Mouse (Mus musculus): ENCODE measurements at regions not wholly inside any gene's neighbourhood (a gene's known extent, or its start where the extent isn't known, plus 50 kb on each side); places are given as distances from the start of the nearest gene placed in this dataset.
A peak's percentile ranks its signal among the peaks of the same experiment; 100 is the strongest.

- DNase-seq, result no peak
Observed at GRCm38 (mm10) chr16:29147766-29148165, 61.7 kb upstream of the Hrasls start.

DNA sequence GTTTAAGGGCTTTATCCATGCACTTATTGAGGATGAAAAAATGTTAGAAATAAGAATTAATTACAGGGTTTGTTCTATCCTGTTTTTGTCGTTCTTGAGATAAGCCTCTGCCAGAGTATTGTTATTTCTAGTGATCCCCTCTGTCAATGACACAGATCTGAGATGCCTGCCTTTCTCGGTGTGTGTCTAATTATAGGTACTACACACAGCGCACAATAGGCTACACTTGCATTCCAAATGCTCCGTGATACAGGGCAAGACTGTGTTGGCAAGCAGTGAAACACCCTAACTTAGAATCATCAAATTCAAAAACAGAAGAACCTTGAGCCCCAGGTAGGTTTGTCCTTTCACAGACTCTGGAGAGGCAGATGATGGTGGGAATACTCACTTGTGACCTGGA, 90.3 kb upstream of the Hrasls start:
- DNase-seq, result no peak

- DNase-seq, result no peak
Observed at GRCm38 (mm10) chr16:29096791-29097190, 112.7 kb upstream of the Hrasls start.

DNA sequence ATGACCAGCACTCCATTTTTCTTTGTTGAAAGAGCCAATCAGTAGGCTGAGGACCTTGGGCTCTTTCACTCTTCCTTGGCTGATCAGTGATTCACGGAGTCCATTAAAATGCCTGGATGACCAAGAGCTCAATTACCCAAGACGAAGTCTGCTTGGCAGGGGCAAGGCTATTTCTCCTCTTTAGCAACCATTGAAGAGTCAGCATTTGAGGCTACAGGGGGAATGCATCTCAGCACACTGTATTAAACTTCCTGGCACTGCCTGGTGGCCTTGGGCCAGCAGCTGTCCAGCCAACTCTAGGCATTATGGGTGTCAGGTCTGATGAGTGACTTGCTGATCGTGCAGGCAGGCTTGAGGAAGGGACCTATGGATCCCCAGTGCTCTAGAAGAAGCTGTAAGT, 136.5 kb upstream of the Mb21d2 start:
- DNase-seq, result peak in 1 of 2 experiments; percentile 50

DNA sequence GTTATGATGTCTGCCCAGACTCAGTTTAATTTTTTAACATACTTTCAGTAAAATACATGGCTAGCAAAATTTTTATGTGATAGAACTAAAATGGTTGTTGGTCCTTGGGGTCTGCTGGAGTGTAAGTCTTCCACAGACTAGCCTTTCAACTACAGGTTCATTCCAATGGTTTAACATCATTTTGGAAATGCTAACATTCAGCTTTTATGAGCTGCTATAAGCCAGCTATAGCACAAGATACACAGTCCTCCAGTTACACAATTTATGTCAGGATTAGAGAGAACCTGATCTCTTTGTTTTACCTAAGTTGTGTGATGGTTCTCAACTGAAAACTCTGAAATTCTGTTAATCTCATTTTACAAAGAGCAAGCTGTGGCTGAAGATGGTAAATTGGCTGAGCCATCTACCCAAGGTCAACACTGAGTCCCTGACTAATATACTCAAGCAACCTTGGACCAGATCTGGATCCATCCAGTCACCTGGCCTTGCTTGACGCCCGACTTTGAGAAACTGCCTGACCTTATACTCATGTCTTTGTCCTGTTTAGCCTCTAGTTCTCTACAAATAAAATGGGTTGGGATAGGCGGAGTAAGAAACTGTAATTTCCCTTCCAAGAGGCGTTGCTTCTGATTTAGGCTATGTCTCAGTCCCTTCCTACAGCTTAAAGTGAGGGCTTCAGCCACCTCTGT, 135.8 kb upstream of the Mb21d2 start:
- no peak for DNase-seq

DNA sequence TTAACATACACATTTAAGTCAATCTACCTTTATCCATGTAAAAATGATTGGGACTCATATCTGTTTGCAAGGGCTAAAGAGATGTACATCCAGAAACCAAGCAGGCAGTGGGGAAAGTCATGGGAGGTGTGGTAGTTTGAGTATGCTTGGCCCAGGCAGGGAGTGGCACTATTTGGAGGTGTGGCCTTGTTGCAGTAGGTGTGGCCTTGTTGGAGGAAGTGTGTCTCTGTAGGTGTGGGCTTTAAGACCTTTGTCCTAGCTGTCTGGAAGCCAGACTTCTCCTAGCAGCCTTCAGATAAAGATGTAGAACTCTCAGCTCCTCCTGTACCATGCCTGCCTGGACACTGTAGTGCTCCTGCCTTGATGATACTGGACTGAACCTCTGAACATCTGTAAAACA, 133.9 kb upstream of the Mb21d2 start:
- DNase-seq, result no peak

GRCm38 (mm10) chr16:29057076-29057475, 127.6 kb upstream of the Mb21d2 start:
- DNase-seq, result no peak

DNA sequence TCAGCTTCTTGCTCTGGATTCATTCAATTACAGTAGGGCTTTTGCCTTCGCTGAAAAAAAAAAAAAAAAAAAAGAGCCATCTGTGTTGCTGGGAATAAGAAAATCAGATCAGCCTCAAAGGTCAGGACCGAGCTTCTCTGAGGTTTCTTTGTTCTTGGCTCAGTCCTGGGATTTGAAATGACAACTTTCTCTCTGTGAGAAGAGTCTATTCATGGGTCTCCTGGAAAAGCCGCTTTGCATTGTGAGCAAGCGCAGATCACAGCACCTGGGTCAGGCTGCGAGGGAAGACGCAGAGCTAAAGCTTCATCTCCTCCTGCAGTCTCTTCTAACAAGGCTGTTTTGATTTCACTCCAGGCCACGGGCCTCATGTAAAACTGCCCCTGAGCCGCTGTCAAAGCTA, 125.0 kb upstream of the Mb21d2 start:
- DNase-seq, result no peak

DNA sequence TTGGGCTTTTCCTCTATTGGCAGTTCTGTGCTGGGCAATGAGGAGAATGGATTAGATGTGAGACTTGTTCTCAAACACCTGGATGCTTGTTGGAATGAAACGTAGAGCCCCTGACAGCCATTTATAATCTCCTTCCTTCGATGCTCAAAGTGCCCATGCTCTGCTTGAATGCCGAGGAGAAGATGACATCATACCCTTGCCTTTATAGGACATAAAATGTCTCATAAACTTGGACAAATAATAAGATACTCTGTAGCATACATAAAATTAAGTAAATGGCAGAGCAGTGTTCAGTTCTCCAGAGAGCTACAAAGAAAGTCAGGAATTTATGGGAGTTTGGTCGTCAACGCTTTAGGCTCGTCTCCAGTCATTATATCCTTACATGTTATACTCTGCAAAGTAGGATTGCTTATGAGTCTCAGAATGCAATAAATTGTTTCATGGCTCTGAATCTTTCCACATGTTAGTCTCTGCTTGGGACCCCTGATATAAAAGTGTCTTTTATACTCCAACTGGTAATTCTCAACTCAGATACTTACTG, 117.0 kb upstream of the Mb21d2 start:
- no peak for DNase-seq

GRCm38 (mm10) chr16:29035523-29035922, 106.0 kb upstream of the Mb21d2 start:
- DNase-seq, result no peak

GRCm38 (mm10) chr16:29034053-29034794, 104.8 kb upstream of the Mb21d2 start:
- no peak for DNase-seq

GRCm38 (mm10) chr16:29033357-29033756, 103.9 kb upstream of the Mb21d2 start:
- no peak for DNase-seq

GRCm38 (mm10) chr16:29027856-29028255, 98.4 kb upstream of the Mb21d2 start:
- DNase-seq, result no peak

DNA sequence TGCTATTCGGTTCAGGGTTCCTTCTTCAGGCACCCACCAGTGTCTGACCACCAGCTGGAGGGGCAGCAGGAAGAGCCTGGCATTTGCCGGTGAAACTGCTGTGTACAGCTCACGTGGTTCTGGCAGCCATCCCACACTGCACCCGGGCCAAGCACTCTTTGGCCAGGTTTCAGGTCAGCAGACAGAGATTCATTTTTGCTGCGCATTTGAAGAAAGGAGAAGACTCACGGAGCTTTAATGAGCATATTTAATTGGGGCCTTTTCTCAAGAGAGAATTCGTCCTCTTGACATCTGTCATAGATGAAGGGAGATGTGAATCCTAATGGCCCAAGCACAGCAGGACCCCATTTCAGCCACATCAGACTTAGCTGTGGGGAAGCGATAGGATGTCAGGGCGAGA, 71.8 kb upstream of the Mb21d2 start:
- no peak for DNase-seq

DNA sequence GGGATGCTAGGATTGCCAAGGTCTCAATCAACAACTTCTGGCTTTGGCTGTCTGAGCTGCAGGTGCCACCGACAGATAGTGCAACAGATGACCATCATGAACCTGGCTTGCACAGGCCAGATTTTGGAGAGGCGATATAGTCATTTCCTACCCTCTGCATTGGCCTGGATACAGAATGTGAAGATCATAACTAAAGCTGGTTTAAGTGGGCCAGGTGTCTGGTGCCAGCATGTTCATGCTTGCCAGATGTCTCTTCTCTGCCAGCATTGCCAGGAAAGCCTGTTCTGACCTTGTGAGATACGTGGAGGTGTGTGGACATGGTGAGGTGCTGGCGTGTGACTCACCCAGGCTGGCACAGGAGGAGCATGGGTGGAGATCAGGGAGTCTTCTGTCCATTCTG, 70.2 kb upstream of the Mb21d2 start:
- no peak for DNase-seq

GRCm38 (mm10) chr16:28996629-28997028, 67.2 kb upstream of the Mb21d2 start:
- DNase-seq, result no peak

- no peak for DNase-seq
Observed at GRCm38 (mm10) chr16:28990666-28991065, 61.2 kb upstream of the Mb21d2 start.

DNA sequence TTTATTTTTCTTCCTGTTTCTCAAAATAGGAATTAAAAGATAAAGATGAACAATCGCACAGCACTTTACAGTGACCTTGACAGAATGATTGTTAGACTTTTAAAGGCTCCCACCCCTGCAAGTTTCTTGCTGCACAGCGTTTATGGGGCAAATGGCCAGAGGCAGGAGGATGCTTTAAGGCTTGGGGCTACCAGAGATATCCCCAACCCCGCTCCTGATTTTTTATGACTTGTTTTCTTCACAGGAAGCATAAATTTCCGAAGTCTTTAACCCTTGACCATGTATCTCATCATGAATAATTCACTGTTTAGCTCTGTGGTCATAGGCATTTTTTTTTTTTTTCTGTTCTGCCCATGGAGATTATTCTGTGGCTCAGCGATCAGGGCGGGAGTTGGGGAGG, 55.5 kb upstream of the Mb21d2 start:
- no peak for DNase-seq

GRCm38 (mm10) chr16:28982901-28983300, 53.4 kb upstream of the Mb21d2 start:
- no peak for DNase-seq

All from lung, postnatal 4 days (tissue).